Mouse (Mus musculus) ovary, postnatal 10 days (tissue): ENCODE data around the gene Smyd5.

Experiments used
- DNase-seq: peaks from one replicate; pipeline ENCODE4 v3.0.0; 2022; ENCODE audit warnings: low spot score

The Smyd5 gene

GRCm38 (mm10) chr6:85431842-85432431, at the start of gene Smyd5:
Smyd5 (plus strand) TSS chr6:85431989.
- DNase-seq: peak; percentile 67

GRCm38 (mm10) chr6:85382791-85383190, 49.0 kb upstream of the Smyd5 start:
- no peak for DNase-seq

- no peak for DNase-seq
These were observed 43.2 kb upstream of the Smyd5 start for GRCm38 (mm10) chr6:85388608-85389007.

GRCm38 (mm10) chr6:85391803-85392202, 40.0 kb upstream of the Smyd5 start:
- DNase-seq: no peak

- DNase-seq: no peak
These were observed 36.4 kb upstream of the Smyd5 start for GRCm38 (mm10) chr6:85395360-85395759.

GRCm38 (mm10) chr6:85397165-85397564, 34.6 kb upstream of the Smyd5 start:
- DNase-seq: no peak

- DNase-seq: no peak
These were observed 32.1 kb upstream of the Smyd5 start for GRCm38 (mm10) chr6:85399715-85400114.

- DNase-seq: no peak
These were observed 29.2 kb upstream of the Smyd5 start for GRCm38 (mm10) chr6:85402613-85403012.

- no peak for DNase-seq
These were observed 28.8 kb upstream of the Smyd5 start for GRCm38 (mm10) chr6:85403039-85403438.

- no peak for DNase-seq
These were observed 22.8 kb upstream of the Smyd5 start for GRCm38 (mm10) chr6:85409003-85409402.

- peak; percentile 31 for DNase-seq
These were observed 21.0 kb upstream of the Smyd5 start for GRCm38 (mm10) chr6:85410771-85411273.

GRCm38 (mm10) chr6:85415829-85416228, 16.0 kb upstream of the Smyd5 start:
- DNase-seq: no peak

GRCm38 (mm10) chr6:85419150-85419549, 12.6 kb upstream of the Smyd5 start:
- DNase-seq: no peak

GRCm38 (mm10) chr6:85423836-85424379, 7.9 kb upstream of the Smyd5 start, which contains the start of gene Noto:
Noto (plus strand) TSS chr6:85423886.
- DNase-seq: no peak

GRCm38 (mm10) chr6:85431274-85431841, 431 bp upstream of the Smyd5 start:
- DNase-seq: no peak

- no peak for DNase-seq
These were observed 2.1 kb downstream of the Smyd5 start for GRCm38 (mm10) chr6:85433865-85434264.

- no peak for DNase-seq
These were observed 4.4 kb downstream of the Smyd5 start for GRCm38 (mm10) chr6:85436204-85436603.

GRCm38 (mm10) chr6:85436631-85437030, 4.8 kb downstream of the Smyd5 start:
- no peak for DNase-seq

GRCm38 (mm10) chr6:85441142-85441541, 9.4 kb downstream of the Smyd5 start:
- DNase-seq: no peak

GRCm38 (mm10) chr6:85443488-85444233, 11.9 kb downstream of the Smyd5 start:
- no peak for DNase-seq

- DNase-seq: no peak
These were observed 12.6 kb downstream of the Smyd5 start for GRCm38 (mm10) chr6:85444266-85444965.

GRCm38 (mm10) chr6:85445286-85445685, 13.5 kb downstream of the Smyd5 start:
- DNase-seq: no peak
